Mouse (Mus musculus): ENCODE measurements around the gene Gm6880.
"Not testable (repeated sequence)": the region's sequence is repeated elsewhere in the genome, so short reads cannot be mapped to it uniquely, and the experiment has no call there.

DNA sequence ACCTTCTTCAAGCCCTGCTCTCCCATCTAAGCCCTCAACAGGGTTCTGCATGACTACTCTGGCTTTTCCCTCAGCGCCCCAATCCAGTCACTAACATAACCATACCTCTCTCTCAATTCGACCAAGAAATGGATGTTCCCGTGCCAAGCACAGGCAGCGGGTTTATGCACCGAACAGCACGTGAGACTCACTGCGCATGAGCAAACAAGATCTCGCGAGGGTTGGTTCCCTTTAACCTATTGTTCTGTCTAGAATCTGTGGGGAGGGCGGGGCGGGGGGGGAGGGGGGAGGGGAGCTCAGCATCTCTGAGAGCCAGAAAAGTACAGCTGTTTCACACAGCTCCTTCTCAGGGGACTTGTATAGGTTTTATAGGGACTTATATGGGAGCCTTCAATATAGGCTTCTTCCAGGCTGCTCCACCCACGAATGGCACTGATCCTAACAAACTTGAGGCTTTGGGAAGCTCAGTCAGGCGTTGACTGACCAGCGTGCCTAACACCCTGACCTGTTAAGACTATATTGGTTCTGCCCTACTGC, at the start of gene Gm6880:
- TF ChIP-seq SIN3A (IDR thresholded peaks at IDR 0.05; ENCODE audit: low read length); MEF2A (IDR thresholded peaks at IDR 0.05; ENCODE audit: borderline replicate concordance, low read depth, low read length); POLR2AphosphoS2 (IDR thresholded peaks at IDR 0.05; ENCODE audit: low read depth, low read length); USF2 (conservative IDR thresholded peaks at IDR 0.05; ENCODE audit: low read depth, low read length); EP300 (IDR thresholded peaks at IDR 0.05; ENCODE audit: low read length); MAFK (IDR thresholded peaks at IDR 0.05; ENCODE audit: insufficient replicate concordance, low read length); CTCF (conservative IDR thresholded peaks at IDR 0.05 in 1 of 2, IDR thresholded peaks at IDR 0.05 in 1 of 2; ENCODE audit: low read depth in 2 of 2, low read length in 2 of 2): not testable (repeated sequence)
